Mouse (Mus musculus) heart, postnatal 0 days (tissue): ENCODE measurements at regions not wholly inside any gene's neighbourhood (a gene's known extent, or its start where the extent isn't known, plus 50 kb on each side); places are given as distances from the start of the nearest gene placed in this dataset.
A peak's percentile ranks its signal among the peaks of the same experiment; 100 is the strongest.

Source experiments
- ATAC-seq: fragments of 200-750 bp; cut with Nextera tagmentation; 2 replicates; pipeline ENCODE4 v1.8.0; 2017; ENCODE audit warnings: low read depth, moderate number of reproducible peaks, moderate library complexity; ENCODE audit not compliant: insufficient read depth
- DNase-seq: peaks from one replicate; pipeline ENCODE4 v3.0.0-alpha.2; 2016; ENCODE audit warnings: low spot score
- H3K27ac ChIP-seq: fragments of 300-500 bp; sonication (generic); 2 replicates; pipeline ENCODE4 v1.5.1; 2014; ENCODE audit warnings: low read depth, mild to moderate bottlenecking
- H3K27me3 ChIP-seq: fragments of 300-500 bp; sonication (generic); 2 replicates; pipeline ENCODE4 v1.6.1; 2014; ENCODE audit warnings: low read length, mixed read lengths; ENCODE audit not compliant: control insufficient read depth, insufficient read depth
- H3K36me3 ChIP-seq: fragments of 300-500 bp; sonication (generic); replicated peaks from 2 replicates; pipeline ENCODE4 v1.6.1; 2014; ENCODE audit warnings: low read length, mixed read lengths; ENCODE audit not compliant: control insufficient read depth, insufficient read depth
- H3K4me1 ChIP-seq: fragments of 300-500 bp; sonication (generic); 2 replicates; pipeline ENCODE4 v1.6.1; 2014; ENCODE audit warnings: antibody characterized with exemption; ENCODE audit not compliant: control insufficient read depth, insufficient read depth
- H3K4me2 ChIP-seq: fragments of 300-500 bp; sonication (generic); 2 replicates; pipeline ENCODE4 v1.6.1; 2014; ENCODE audit warnings: low read depth, mild to moderate bottlenecking, low read length, moderate library complexity
- H3K4me3 ChIP-seq: fragments of 300-500 bp; sonication (generic); 2 replicates; pipeline ENCODE4 v1.5.1; 2014; ENCODE audit warnings: low read depth, low read length
- H3K9ac ChIP-seq: fragments of 300-500 bp; sonication (generic); replicated peaks from 2 replicates; pipeline ENCODE4 v1.6.1; 2014; ENCODE audit warnings: low read depth, low read length, mixed read lengths
- H3K9me3 ChIP-seq: fragments of 300-500 bp; sonication (generic); replicated peaks from 2 replicates; pipeline ENCODE4 v1.6.1; 2016; ENCODE audit warnings: low read length; ENCODE audit not compliant: control insufficient read depth
- CTCF ChIP-seq: IDR thresholded peaks from 2 replicates; pipeline ENCODE4 v1.5.1; 2016; ENCODE audit warnings: antibody characterized with exemption, control low read depth, low read depth
- EP300 ChIP-seq: IDR thresholded peaks from 2 replicates; pipeline ENCODE4 v1.6.1; 2016; ENCODE audit warnings: antibody characterized with exemption, low read depth
- WGBS: fragments of 180-500 bp; shearing (Covaris S2); extraction: QIAGEN DNeasy Blood & Tissue Kit; methylation state at CpG from one replicate; pipeline ENCODE4 v1.1.7; 2014; 5-methylcytosine and 5-hydroxymethylcytosine counted together

DNA sequence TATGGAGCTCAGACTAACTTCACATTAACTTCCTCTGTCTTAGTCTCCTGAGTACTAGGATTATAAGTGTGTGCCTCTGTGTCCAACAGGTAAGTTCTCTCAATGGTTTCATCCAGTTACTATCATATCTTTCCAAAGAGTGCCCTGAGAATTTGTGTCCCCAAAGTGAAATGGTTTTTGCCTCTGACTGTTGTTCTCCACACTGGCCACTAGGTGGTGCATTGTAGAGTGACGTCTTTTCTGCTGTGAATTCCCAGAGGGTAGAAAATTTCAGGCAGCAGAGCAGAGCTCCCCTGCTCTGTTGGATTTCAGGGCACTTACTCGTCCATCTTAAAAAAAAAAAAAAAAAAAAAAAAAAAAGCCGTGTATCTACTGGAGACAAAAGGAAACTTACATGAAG is 138.4 kb upstream of the Satb1 start:
- H3K27ac ChIP-seq: no peak overlapping the region
- peaks cover 7% of the 10 kb centered on the region; the same call in 1 of the 2 replicates for H3K9me3 ChIP-seq
- no peak overlapping the region for H3K4me3 ChIP-seq
- H3K4me2 ChIP-seq: no peak overlapping the region
- no peak for ATAC-seq
- DNase-seq: no peak
- TF ChIP-seq CTCF: peak; percentile 25; the same call in 1 of the 2 replicates
- no peak for TF ChIP-seq EP300
- WGBS: 25% methylated on average over 3 of the region's 3 CpGs
- H3K36me3 ChIP-seq: no peaks in the 10 kb centered on the region
- H3K27me3 ChIP-seq: no peaks in the 10 kb centered on the region
- H3K4me1 ChIP-seq: no peaks in the 10 kb centered on the region
- no peak overlapping the region for H3K9ac ChIP-seq

DNA sequence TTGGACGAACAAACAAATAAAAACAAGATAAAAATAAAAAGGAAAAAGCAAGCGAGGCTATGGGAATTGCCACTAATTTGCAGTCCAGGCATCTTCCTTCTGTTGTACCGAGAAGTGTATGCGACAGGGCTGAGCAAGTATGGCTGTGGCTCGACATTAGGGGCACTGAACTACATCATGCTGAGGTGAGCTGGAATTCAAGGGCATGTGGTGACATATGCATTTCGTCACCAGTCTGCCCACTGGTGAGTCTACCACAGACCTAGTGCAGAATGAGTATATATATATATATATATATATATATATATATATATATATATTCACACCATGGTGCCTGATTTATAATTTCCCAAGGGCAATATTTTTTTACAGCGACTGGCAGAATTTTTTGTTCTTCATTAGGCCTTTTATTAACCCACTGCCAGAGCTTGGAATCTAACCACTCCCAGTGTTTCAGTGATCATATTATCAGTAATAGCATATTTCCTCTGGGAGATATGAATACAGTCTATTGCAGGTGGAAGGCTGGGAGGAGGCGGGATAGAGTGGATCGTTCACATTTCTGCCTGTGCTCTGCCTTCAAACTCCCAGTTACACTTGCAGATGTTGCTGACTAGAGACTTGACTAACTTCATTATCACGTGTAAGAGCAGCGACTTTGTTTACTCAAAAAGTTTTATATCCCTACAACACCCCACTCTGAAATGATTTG is 133.6 kb upstream of the Satb1 start:
- 81% methylated on average over 11 of the region's 11 CpGs for WGBS
- TF ChIP-seq EP300 (no peak), CTCF (no peak)
- no peak for DNase-seq

DNA sequence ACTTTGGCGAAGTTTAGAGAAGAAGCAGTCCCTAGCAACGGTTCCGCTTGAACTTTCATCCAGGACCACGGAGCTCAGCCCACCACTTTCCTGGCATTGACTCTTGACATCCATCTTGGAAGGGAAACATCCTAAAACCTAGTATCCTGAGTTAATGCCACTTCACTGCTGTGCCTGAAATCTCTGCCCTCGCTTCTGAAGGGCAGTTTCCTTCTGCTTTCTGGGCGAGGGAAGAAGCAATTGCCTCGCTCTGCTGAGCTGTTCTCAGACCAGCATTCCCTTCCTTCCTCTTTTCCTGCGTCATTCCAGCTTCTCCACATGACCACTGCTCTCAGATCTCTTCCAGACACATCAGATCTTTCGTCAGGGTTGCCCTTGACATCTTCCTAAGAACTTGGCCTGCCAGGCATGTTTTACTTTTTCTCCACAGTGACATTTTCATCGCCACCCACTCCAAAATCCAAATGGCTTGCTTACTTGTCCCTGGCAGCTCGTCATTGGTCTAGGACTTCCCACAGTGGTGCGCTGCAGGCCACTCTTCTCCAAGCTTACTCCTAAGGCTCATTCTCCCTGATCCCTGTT is 129.5 kb upstream of the Satb1 start:
- Histone ChIP-seq H3K27me3 (no peaks in the 10 kb centered on the region), H3K4me1 (no peaks in the 10 kb centered on the region), H3K4me2 (no peak overlapping the region), H3K9ac (no peak overlapping the region), H3K4me3 (no peak overlapping the region), H3K27ac (no peak overlapping the region), H3K36me3 (no peaks in the 10 kb centered on the region), H3K9me3 (no peaks in the 10 kb centered on the region)
- ATAC-seq (no peak), DNase-seq (no peak)
- WGBS: 60% methylated on average over 12 of the region's 12 CpGs
- TF ChIP-seq EP300: no peak
- TF ChIP-seq CTCF: no peak

More for the DNA sequence above, 133.6 kb upstream of the Satb1 start:
- peaks cover 7% of the 10 kb centered on the region; the same call in 1 of the 2 replicates for H3K9me3 ChIP-seq
- no peaks in the 10 kb centered on the region for H3K36me3 ChIP-seq
- no peaks in the 10 kb centered on the region for H3K4me1 ChIP-seq
- no peak for ATAC-seq
- H3K27ac ChIP-seq: no peak overlapping the region
- no peak overlapping the region for H3K9ac ChIP-seq
- H3K27me3 ChIP-seq: no peaks in the 10 kb centered on the region
- H3K4me2 ChIP-seq: no peak overlapping the region
- no peak overlapping the region for H3K4me3 ChIP-seq

DNA sequence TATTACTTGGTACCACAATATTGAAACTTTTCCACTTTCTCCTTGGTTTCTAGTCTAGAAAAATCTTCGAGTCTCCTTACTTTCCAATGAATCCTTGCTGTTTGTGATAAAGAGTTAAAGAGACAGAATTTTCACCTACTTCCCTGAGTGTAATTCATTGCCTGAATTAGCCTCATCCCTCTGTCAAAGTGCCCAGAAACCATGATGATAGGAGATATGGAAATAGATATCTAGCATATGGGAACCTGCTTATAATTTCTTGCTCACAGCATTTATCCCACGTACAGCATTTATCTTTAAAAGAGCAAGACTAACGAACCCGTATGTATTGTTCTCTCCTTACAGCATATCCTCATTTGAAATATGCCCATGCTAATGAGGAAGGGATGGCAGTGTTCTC is 128.2 kb upstream of the Satb1 start:
- WGBS: 78% methylated on average over 4 of the region's 4 CpGs
- Histone ChIP-seq H3K27ac (no peak overlapping the region), H3K4me3 (no peak overlapping the region), H3K4me2 (no peak overlapping the region), H3K36me3 (no peaks in the 10 kb centered on the region), H3K4me1 (no peaks in the 10 kb centered on the region), H3K9ac (no peak overlapping the region), H3K9me3 (no peaks in the 10 kb centered on the region), H3K27me3 (no peaks in the 10 kb centered on the region)
- ATAC-seq: no peak
- no peak for DNase-seq
- no peak for TF ChIP-seq EP300

DNA sequence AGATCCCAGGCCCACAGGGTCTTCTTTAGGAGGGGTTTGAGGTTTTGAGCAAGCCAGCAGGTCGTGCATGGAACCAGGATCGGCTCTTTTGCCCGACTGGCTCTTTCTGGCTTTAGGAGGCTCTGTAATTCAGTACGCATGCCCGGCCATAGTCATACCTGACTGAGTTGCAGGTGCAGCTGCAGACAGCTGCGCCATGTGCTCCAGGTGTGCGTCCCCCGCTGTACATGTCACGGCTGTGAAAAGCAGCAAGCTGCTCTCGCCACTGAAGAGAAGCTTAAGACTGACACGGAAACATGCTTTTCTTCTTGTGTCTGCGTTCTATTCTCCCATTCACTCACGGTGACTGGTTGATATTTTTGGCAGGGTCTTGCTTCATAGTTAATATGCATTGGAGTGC is 123.2 kb upstream of the Satb1 start:
- Histone ChIP-seq H3K4me3 (no peak overlapping the region), H3K4me2 (no peak overlapping the region), H3K27me3 (no peaks in the 10 kb centered on the region), H3K4me1 (no peaks in the 10 kb centered on the region), H3K27ac (no peak overlapping the region), H3K36me3 (no peaks in the 10 kb centered on the region), H3K9ac (no peak overlapping the region), H3K9me3 (no peaks in the 10 kb centered on the region)
- no peak for ATAC-seq
- no peak for DNase-seq
- WGBS: 84% methylated on average over 13 of the region's 13 CpGs
- no peak for TF ChIP-seq CTCF
- TF ChIP-seq EP300: no peak

DNA sequence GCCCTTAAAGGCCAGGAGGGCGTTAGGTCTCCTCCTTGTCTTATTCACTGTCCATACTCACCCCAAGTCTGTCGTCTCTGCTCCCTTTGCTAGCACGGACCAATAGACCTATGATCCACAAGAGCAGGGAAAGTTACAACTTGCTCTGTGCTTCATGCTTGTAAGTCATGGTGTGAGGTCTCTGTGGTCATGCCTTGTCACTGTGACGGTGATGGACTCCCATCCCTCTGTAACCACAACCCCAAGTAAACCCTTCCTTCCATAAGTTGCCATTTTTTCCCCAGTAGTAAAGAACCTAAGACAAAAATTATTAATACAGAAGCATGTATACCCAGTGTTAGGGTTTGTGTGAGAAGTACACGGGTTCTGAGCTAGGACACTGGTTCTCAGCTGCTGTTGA is 104.6 kb upstream of the Satb1 start:
- Histone ChIP-seq H3K4me1 (no peaks in the 10 kb centered on the region), H3K4me2 (no peak overlapping the region), H3K36me3 (no peaks in the 10 kb centered on the region), H3K27me3 (no peaks in the 10 kb centered on the region), H3K27ac (no peak overlapping the region), H3K9me3 (no peaks in the 10 kb centered on the region), H3K4me3 (no peak overlapping the region), H3K9ac (no peak overlapping the region)
- DNase-seq (no peak), ATAC-seq (no peak)
- TF ChIP-seq EP300: no peak
- TF ChIP-seq CTCF: no peak
- 64% methylated on average over 5 of the region's 5 CpGs for WGBS
